Mouse (Mus musculus): ENCODE results near the gene Catsper1. TPM values are rescaled to one million over a fixed set of nuclear protein-coding genes. Genes with fewer than 3 reads are reported as not detected.
"Not testable (repeated sequence)": the region's sequence is repeated elsewhere in the genome, so short reads cannot be mapped to it uniquely, and the experiment has no call there.

Catsper1 gene
- polyA plus RNA-seq, 1 experiment = not detected

DNA sequence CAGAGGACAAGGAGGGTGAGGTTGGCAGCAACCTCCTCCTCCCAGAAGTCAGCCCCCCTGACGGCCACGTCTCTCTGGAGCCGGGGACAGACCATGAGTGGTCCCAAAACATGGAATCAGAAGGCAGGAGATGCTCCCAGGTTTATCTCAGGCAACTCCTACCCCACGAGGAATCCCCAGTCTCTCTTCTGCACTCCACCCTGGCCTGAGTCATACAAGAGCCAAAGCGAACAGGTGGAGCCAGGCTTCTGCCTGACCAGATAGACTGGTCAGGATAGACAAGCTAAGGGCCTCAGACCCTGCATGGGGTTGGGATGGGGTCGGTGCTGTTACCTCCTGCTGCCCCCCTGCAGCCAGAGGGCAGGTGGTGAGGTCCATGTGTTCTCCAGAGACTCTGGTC is 12.5 kb downstream of the Catsper1 start:
- no peaks in the 10 kb centered on the region for H3K9me3 ChIP-seq (replicated peaks; ENCODE audit: control insufficient read depth, insufficient read depth, low read length, poor library complexity, severe bottlenecking)
- H3K4me1 ChIP-seq (ENCODE audit: control insufficient read depth, insufficient read depth, low read length) = no peaks in the 10 kb centered on the region
- H3K27ac ChIP-seq (ENCODE audit: insufficient read depth, low read length) = no peak overlapping the region
- H3K4me3 ChIP-seq (ENCODE audit: low read depth, low read length) = no peak overlapping the region
- TF ChIP-seq POLR2A (IDR thresholded peaks at IDR 0.05; ENCODE audit: insufficient read depth, low read length) = no peak
- no peak for TF ChIP-seq CTCF (IDR thresholded peaks at IDR 0.05; ENCODE audit: low read depth, low read length)
- TF ChIP-seq EP300 (IDR thresholded peaks at IDR 0.05; ENCODE audit: insufficient read depth, low read depth, low read length) = no peak
- H3K27me3 ChIP-seq (ENCODE audit: control insufficient read depth, insufficient read depth, low read length, poor library complexity, severe bottlenecking) = no peaks in the 10 kb centered on the region
- no peaks in the 10 kb centered on the region for H3K36me3 ChIP-seq (ENCODE audit: control insufficient read depth, insufficient read depth, low read length, poor library complexity, severe bottlenecking)
- H3K9ac ChIP-seq (ENCODE audit: low read depth, poor library complexity, severe bottlenecking) = no peak overlapping the region

DNA sequence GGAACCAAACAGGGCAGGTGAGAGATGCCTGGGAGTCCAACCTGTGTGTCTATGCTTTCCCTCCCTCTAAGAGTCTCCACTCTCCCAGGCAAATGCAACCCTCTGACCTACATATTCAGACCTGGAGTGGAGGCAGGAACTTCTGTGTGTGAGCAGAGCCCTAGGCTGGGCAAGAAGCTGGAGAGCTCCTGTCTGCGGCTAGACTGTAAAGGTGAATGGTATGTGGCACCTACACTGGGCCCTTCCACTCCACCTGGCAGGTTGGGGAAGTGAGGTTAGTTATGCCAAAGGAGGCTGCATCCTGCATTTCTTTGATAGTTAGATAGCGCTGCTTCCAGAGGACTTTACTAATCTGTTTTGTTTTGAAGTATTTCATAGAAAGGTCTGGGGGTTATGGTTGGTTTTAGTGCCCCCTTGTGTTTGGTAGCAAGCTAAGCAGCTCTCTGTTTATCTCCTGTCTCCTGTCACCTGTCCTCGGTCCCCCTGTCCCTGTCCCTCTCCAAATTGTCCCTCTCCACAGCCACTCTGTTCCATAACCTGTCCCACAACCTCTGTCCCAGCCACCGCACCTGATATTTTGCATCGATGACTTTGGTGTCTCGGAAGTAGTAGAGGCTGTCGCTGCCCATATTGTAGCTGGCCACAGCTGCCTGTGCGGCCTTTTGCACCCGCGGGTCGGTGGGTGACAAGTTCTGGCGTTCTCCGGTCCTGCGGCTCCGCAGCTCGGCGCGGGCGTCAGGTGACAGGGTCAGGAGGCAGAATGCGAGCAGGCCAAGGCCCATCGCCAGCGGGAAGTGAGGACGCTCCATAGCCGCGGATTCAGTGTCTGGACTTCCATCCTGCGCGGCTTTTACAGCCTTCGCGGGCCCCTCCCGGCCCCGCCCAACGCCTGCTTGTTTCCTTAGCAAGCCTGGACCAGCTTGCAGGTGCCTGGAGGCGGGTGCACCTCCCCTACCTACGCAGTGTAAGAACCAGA is 13.3 kb downstream of the Catsper1 start:
- Histone ChIP-seq H3K27ac (ENCODE audit: insufficient read depth, low read length) (no peak overlapping the region), H3K9ac (ENCODE audit: low read depth, poor library complexity, severe bottlenecking) (0 out of 2 replicates have a peak overlapping the region, but pooled peaks have one; percentile 12), H3K27me3 (ENCODE audit: control insufficient read depth, insufficient read depth, low read length, poor library complexity, severe bottlenecking) (no peaks in the 10 kb centered on the region), H3K4me1 (ENCODE audit: control insufficient read depth, insufficient read depth, low read length) (no peaks in the 10 kb centered on the region), H3K4me3 (ENCODE audit: low read depth, low read length) (peak overlapping the region; percentile 64), H3K9me3 (replicated peaks; ENCODE audit: control insufficient read depth, insufficient read depth, low read length, poor library complexity, severe bottlenecking) (no peaks in the 10 kb centered on the region), H3K36me3 (ENCODE audit: control insufficient read depth, insufficient read depth, low read length, poor library complexity, severe bottlenecking) (no peaks in the 10 kb centered on the region)
- peak; percentile 20 for TF ChIP-seq CTCF (IDR thresholded peaks at IDR 0.05; ENCODE audit: low read depth, low read length)
- TF ChIP-seq POLR2A (IDR thresholded peaks at IDR 0.05; ENCODE audit: insufficient read depth, low read length) = no peak
- no peak for TF ChIP-seq EP300 (IDR thresholded peaks at IDR 0.05; ENCODE audit: insufficient read depth, low read depth, low read length)

DNA sequence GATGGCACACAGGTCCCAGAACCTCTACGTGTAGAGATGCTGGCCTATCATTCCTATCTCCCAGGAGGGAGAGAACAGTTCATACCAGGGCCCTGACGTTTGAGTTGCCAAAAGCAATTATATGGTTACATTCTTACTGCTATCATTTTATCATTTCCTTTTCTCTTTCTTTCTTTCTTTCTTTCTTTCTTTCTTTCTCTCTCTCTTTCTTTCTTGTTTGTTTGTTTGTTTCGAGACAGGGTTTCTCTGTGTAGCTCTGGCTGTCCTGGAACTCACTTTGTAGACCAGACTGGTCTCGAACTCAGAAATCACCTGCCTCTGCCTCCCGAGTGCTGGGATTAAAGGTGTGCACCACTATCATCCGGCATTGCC is 13.9 kb downstream of the Catsper1 start, which contains the start of gene Cst6:
Gene Cst6 (minus strand): TSS at position 73 of the 372 bp plus-strand sequence.
- H3K27ac ChIP-seq (ENCODE audit: insufficient read depth, low read length) = not testable (repeated sequence)
- 0 out of 2 replicates have a peak within 1 kb of the TSS, but pooled peaks have one; percentile 12 for H3K9ac ChIP-seq (ENCODE audit: low read depth, poor library complexity, severe bottlenecking)

DNA sequence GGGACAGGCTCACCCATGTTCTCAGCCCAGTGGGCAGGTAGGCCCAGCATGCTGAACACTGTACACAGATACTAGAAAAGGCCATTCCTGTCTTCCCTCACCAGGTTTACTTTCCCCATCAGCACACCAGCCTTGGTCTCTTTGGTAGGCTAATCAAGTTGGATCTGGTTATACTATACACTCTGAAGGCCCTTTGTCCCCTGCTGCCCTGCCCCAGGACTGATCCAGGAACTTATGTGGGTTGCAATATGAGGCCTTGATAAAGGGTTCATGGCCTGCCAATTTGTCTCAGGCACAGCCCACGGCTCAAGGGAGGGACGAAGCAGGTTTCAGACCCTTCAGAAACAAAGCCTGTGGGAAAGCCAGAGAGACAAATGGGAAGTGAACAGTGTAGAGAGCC is 18.1 kb downstream of the Catsper1 start:
- no peaks in the 10 kb centered on the region for H3K36me3 ChIP-seq (ENCODE audit: control insufficient read depth, insufficient read depth, low read length, poor library complexity, severe bottlenecking)
- H3K27ac ChIP-seq (ENCODE audit: insufficient read depth, low read length) = no peak overlapping the region
- TF ChIP-seq CTCF (IDR thresholded peaks at IDR 0.05; ENCODE audit: low read depth, low read length) (no peak), POLR2A (IDR thresholded peaks at IDR 0.05; ENCODE audit: insufficient read depth, low read length) (no peak), EP300 (IDR thresholded peaks at IDR 0.05; ENCODE audit: insufficient read depth, low read depth, low read length) (no peak)
- no peak overlapping the region for H3K9ac ChIP-seq (ENCODE audit: low read depth, poor library complexity, severe bottlenecking)
- no peak overlapping the region for H3K4me3 ChIP-seq (ENCODE audit: low read depth, low read length)
- no peaks in the 10 kb centered on the region for H3K4me1 ChIP-seq (ENCODE audit: control insufficient read depth, insufficient read depth, low read length)
- no peaks in the 10 kb centered on the region for H3K9me3 ChIP-seq (replicated peaks; ENCODE audit: control insufficient read depth, insufficient read depth, low read length, poor library complexity, severe bottlenecking)
- no peaks in the 10 kb centered on the region for H3K27me3 ChIP-seq (ENCODE audit: control insufficient read depth, insufficient read depth, low read length, poor library complexity, severe bottlenecking)

More for the DNA sequence above, 13.9 kb downstream of the Catsper1 start, which contains the start of gene Cst6:
- H3K4me3 ChIP-seq (ENCODE audit: low read depth, low read length) = peak within 1 kb of the TSS; percentile 64
- H3K9me3 ChIP-seq (replicated peaks; ENCODE audit: control insufficient read depth, insufficient read depth, low read length, poor library complexity, severe bottlenecking); H3K4me1 ChIP-seq (ENCODE audit: control insufficient read depth, insufficient read depth, low read length); H3K27me3 ChIP-seq (ENCODE audit: control insufficient read depth, insufficient read depth, low read length, poor library complexity, severe bottlenecking); H3K36me3 ChIP-seq (ENCODE audit: control insufficient read depth, insufficient read depth, low read length, poor library complexity, severe bottlenecking): not testable (repeated sequence)

DNA sequence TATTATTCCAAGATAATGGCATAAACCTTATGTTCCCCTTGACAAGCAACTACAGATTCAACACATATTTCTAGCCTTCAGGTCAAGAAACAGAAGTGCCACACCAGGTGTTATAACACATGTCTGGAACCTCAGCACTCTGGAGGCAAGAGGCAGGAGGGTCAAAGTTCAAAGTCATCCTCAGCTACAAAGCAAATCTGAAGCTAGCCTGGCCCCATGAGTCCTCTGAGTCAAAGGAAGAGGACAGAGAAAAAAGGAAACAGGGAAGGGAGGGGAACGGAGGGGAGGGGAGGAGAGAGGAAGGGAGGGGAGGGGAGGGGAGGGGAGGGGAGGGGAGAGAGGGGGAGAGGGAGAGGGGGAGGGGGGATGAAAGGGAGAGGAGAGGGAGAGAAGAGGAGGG is 20.5 kb downstream of the Catsper1 start:
- Histone ChIP-seq H3K9me3 (replicated peaks; ENCODE audit: control insufficient read depth, insufficient read depth, low read length, poor library complexity, severe bottlenecking) (no peaks in the 10 kb centered on the region), H3K4me3 (ENCODE audit: low read depth, low read length) (no peak overlapping the region), H3K9ac (ENCODE audit: low read depth, poor library complexity, severe bottlenecking) (no peak overlapping the region), H3K27me3 (ENCODE audit: control insufficient read depth, insufficient read depth, low read length, poor library complexity, severe bottlenecking) (no peaks in the 10 kb centered on the region), H3K4me1 (ENCODE audit: control insufficient read depth, insufficient read depth, low read length) (no peaks in the 10 kb centered on the region), H3K36me3 (ENCODE audit: control insufficient read depth, insufficient read depth, low read length, poor library complexity, severe bottlenecking) (no peaks in the 10 kb centered on the region), H3K27ac (ENCODE audit: insufficient read depth, low read length) (no peak overlapping the region)
- TF ChIP-seq POLR2A (IDR thresholded peaks at IDR 0.05; ENCODE audit: insufficient read depth, low read length) (no peak), EP300 (IDR thresholded peaks at IDR 0.05; ENCODE audit: insufficient read depth, low read depth, low read length) (no peak), CTCF (IDR thresholded peaks at IDR 0.05; ENCODE audit: low read depth, low read length) (no peak)

DNA sequence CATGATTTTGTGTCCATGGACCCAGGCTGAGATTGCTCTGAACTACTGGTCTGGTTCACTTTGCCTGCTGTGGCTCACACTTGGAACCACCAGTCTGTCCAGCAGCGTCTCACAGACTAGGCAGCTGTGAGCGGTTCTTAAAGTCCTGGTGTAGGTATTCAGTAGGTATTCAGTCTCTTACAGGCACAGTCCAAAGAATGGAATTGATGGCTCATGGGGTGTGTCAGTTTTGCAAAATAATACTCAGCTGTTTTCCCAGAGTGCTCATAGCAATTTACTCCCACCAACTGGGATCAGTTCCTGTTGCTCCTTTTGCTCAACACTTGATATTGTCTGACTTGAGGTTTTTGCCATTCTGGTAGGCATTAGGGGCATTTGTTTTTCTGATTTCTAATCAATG is 26.6 kb downstream of the Catsper1 start:
- H3K4me1 ChIP-seq (ENCODE audit: control insufficient read depth, insufficient read depth, low read length) = peaks cover 2% of the 10 kb centered on the region
- H3K9me3 ChIP-seq (replicated peaks; ENCODE audit: control insufficient read depth, insufficient read depth, low read length, poor library complexity, severe bottlenecking) = no peaks in the 10 kb centered on the region
- H3K36me3 ChIP-seq (ENCODE audit: control insufficient read depth, insufficient read depth, low read length, poor library complexity, severe bottlenecking) = peaks cover 6% of the 10 kb centered on the region
- TF ChIP-seq CTCF (IDR thresholded peaks at IDR 0.05; ENCODE audit: low read depth, low read length) (no peak), POLR2A (IDR thresholded peaks at IDR 0.05; ENCODE audit: insufficient read depth, low read length) (no peak), EP300 (IDR thresholded peaks at IDR 0.05; ENCODE audit: insufficient read depth, low read depth, low read length) (no peak)
- H3K27ac ChIP-seq (ENCODE audit: insufficient read depth, low read length) = peak overlapping the region; percentile 77
- H3K9ac ChIP-seq (ENCODE audit: low read depth, poor library complexity, severe bottlenecking) = 0 out of 2 replicates have a peak overlapping the region, but pooled peaks have one; percentile 26
- no peak overlapping the region for H3K4me3 ChIP-seq (ENCODE audit: low read depth, low read length)
- H3K27me3 ChIP-seq (ENCODE audit: control insufficient read depth, insufficient read depth, low read length, poor library complexity, severe bottlenecking) = no peaks in the 10 kb centered on the region

All from ES-Bruce4 (cell line).